Mouse (Mus musculus) liver, embryonic 16.5 days (tissue): Measurements from ENCODE around the gene Khdrbs1. TPM values are rescaled to one million over a fixed set of nuclear protein-coding genes. Genes with fewer than 3 reads are reported as not detected.

Experiments used
- microRNA-seq: library from miRNA; unstranded; fragments of <30 nt; microRNA quantifications from one replicate; pipeline ENCODE4, GENCODE M21; 2016
- polyA plus RNA-seq: library from polyadenylated mRNA; unstranded; fragments of >200 nt; fragmentation: Nextera tagmentation; extraction: Ambion mirVana; gene quantifications from 2 replicates; pipeline ENCODE4 v1.2.1, GENCODE M21; 2015

The Khdrbs1 gene
- polyA plus RNA-seq, 1 experiment from 2014 or later = 19.6 TPM

Small RNAs within 50 kb of the gene (microRNA-seq; reads per million reads assigned to microRNA genes)
- gene Gm28017 (not detected), gene Mir7016 (not detected)

Other genes with a start within 250 kb of the Khdrbs1 start
- gene Marcksl1, start 228.7 kb downstream of the Khdrbs1 start, polyA plus RNA-seq = 36.6 and 41.4 TPM in 2 replicates
- 82.1 and 89.8 TPM in 2 replicates for gene Hdac1, start 199.6 kb downstream of the Khdrbs1 start, polyA plus RNA-seq
- 3.1 and 3.2 TPM in 2 replicates for gene Lck, start 168.7 kb downstream of the Khdrbs1 start, polyA plus RNA-seq
- 6.9 and 7.5 TPM in 2 replicates for gene Fam167b, start 163.8 kb downstream of the Khdrbs1 start, polyA plus RNA-seq
- 133 and 142 TPM in 2 replicates for gene Eif3i, start 141.7 kb downstream of the Khdrbs1 start, polyA plus RNA-seq
- gene Tmem234, start 141.6 kb downstream of the Khdrbs1 start, polyA plus RNA-seq = 104 and 106 TPM in 2 replicates
- 0.46 and 0.91 TPM in 2 replicates for gene Dcdc2b, start 128.0 kb downstream of the Khdrbs1 start, polyA plus RNA-seq
- gene Iqcc, start 123.2 kb downstream of the Khdrbs1 start, polyA plus RNA-seq = 7.5 and 8.0 TPM in 2 replicates
- 11.2 and 12.7 TPM in 2 replicates for gene Ccdc28b, start 118.4 kb downstream of the Khdrbs1 start, polyA plus RNA-seq
- gene Txlna, start 101.2 kb downstream of the Khdrbs1 start, polyA plus RNA-seq = 22.1 and 24.2 TPM in 2 replicates
- gene Kpna6, start 69.5 kb downstream of the Khdrbs1 start, polyA plus RNA-seq = 6.9 and 7.0 TPM in 2 replicates
- gene Tmem39b, start 45.5 kb downstream of the Khdrbs1 start, polyA plus RNA-seq = 3.3 TPM in 2 replicates
- 143 and 159 TPM in 2 replicates for gene Ptp4a2, start 68.9 kb upstream of the Khdrbs1 start, polyA plus RNA-seq
- gene Spocd1, start 186.9 kb upstream of the Khdrbs1 start, polyA plus RNA-seq = not detected in 2 replicates
- not detected in 2 replicates for gene Adgrb2, start 242.6 kb upstream of the Khdrbs1 start, polyA plus RNA-seq